Mouse (Mus musculus) cerebellum, postnatal 4 days (tissue): ENCODE measurements around the gene Camsap3.

Source experiments
- DNase-seq, 2 experiments: peaks; one replicate each; pipeline ENCODE4 v3.0.0; 2022; ENCODE audit warnings: low spot score in 2 of 2, mixed read lengths in 1 of 2

The Camsap3 gene

DNA sequence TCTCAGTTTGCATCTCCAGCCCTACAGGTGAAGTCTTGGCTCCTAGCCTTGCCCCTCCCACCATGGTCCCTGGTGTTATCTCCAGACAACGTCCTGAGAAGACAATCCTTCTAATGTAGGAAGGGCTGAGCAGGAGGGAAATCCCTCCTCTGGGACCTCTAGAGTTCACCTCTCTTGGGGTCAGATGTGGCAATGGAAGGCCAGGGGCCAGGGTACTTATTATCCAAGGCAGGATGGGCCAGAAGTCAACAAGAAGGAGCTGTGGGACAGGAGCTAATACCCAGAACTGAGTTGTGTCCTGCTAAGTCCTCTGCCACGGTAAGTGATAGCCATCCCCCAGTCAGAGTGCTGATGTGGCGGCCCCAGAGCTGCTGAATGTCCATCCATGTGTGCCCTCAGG lies 68.4 kb downstream of the Camsap3 start, which contains the start of gene Retn:
Retn (plus strand) TSS at position 245 of the 400 bp plus-strand sequence.
- DNase-seq = no peak

DNA sequence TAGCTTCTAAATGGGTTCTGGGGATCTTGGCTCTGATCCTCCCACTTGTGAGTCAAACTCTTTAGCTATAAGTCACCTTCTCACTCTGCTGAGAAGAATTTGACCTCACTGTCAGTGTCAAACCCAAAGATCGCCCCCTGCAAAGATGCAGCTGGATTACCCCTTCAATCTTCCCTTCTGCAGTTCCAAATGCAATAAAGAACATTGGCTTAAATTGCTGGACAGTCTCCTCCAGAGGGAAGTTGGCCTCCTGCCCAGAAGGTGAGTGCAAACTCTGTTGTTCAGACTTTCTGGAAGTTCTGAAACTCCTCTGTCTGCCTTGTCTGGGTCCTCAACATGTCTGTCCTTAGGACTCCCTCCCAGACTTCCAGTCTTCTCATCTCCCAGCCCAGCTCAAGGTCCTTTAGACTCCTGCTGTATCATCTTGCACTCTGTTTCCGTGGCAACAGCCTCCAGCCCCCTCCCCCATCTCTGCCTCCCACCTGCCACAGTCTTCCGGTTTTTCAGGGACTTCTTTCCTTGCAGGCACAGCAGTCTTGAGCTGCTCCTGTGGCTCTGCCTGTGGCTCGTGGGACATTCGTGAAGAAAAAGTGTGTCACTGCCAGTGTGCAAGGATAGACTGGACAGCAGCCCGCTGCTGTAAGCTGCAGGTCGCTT lies 69.8 kb downstream of the Camsap3 start:
- no peak for DNase-seq
